Mouse (Mus musculus) brain, embryonic 14.5 days (tissue): ENCODE data around the gene Ice2.

ENCODE experiments used
- CTCF ChIP-seq: fragments of 200-500 bp; IDR thresholded peaks from 2 replicates; pipeline ENCODE4 v1.5.1; 2012; ENCODE audit warnings: inconsistent platforms, mild to moderate bottlenecking, moderate library complexity, borderline replicate concordance; ENCODE audit not compliant: insufficient read depth, insufficient read length; ENCODE audit errors: extremely low read depth
- POLR2A ChIP-seq: fragments of 200-500 bp; IDR thresholded peaks from 2 replicates; pipeline ENCODE4 v1.6.1; 2012; ENCODE audit warnings: mild to moderate bottlenecking, inconsistent platforms, borderline replicate concordance; ENCODE audit not compliant: poor library complexity, insufficient read depth, insufficient read length, severe bottlenecking; ENCODE audit errors: extremely low read depth

GRCm38 (mm10) chr9:69362766-69363165 is 34.9 kb upstream of the Ice2 start:
- TF ChIP-seq CTCF (no peak), POLR2A (no peak)
